Mouse (Mus musculus): ENCODE measurements around the gene Tctex1d2. TPM values are rescaled to one million over a fixed set of nuclear protein-coding genes. Genes with fewer than 3 reads are reported as not detected.

Gene Tctex1d2
- total RNA-seq, 2 experiments from 2014 or later = 9.8 to 14.4 TPM

DNA sequence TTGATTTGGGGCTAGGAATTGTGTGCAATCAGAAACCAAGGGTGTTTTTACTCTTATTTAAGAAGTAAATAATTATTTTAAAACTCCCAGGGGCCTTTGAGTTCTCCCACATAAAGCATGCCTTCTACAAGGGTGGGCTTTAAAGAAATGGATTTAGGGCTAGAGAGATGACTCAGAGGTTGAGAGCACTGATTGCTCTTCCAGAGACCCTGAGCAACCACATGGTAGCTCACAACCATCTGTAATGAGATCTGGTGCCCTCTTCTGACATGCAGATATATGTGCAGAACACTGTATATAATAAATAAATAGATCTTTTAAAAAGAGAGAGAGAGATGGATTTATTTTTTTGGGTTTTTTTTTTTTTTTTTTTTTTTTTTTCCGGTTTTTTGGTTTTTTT lies 45.4 kb downstream of the Tctex1d2 start:
- no peak for DNase-seq (ENCODE audit: extremely low spot score in 1 of 2, low spot score in 1 of 2)

DNA sequence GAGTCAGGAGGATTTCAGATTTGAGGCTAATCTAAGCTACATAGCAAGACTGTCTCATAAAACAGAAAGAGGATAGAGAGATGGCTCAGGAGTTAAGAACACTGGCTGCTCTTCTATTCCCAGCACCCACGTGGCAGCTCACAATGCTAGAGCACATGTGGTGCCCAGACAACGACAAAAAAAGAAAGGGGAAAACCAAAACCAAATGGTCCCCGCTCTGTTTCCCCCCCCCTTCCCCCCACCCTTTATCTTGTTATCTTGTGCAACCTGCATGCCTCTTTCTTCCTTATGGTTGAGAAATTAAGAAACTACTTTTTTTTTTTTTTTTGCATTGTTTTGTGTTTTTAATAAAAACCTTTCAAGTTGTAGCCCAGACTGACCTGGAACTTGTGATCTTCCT lies 49.0 kb downstream of the Tctex1d2 start:
- no peak for DNase-seq (ENCODE audit: extremely low spot score in 1 of 2, low spot score in 1 of 2)

DNA sequence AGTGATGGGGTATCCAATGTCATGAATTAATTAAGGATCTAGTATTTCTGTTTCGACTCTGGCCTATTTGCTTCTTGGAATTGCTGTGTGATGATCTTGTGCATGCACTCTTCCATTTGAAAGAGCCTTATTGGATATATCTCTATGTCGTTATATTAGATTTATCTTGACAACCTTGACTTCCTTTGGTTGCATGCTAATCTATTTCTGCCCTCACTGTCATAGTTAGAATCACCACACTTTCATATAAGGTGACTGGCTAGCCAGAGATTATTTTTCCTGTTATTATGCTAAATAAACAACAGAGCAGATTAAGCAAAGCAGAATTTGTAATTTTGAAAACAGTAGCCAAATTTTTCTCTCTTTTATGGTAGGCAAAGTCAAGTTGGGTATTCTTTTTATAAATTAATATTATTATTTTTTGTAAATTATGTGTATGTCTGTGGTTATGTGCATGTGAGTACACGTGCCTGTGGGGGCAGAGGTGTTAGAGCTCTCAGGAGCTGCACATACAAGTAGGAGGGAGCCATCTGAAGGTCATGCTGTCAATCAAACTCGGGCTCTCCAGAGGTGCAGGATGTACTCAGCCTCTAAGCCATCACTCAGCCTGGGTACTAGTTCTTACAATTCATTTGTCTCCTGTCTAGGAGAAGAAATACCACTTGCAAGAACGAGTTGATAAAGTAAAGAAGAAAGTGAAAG lies 50.1 kb downstream of the Tctex1d2 start:
- DNase-seq (ENCODE audit: extremely low spot score in 1 of 2, low spot score in 1 of 2) = no peak

DNA sequence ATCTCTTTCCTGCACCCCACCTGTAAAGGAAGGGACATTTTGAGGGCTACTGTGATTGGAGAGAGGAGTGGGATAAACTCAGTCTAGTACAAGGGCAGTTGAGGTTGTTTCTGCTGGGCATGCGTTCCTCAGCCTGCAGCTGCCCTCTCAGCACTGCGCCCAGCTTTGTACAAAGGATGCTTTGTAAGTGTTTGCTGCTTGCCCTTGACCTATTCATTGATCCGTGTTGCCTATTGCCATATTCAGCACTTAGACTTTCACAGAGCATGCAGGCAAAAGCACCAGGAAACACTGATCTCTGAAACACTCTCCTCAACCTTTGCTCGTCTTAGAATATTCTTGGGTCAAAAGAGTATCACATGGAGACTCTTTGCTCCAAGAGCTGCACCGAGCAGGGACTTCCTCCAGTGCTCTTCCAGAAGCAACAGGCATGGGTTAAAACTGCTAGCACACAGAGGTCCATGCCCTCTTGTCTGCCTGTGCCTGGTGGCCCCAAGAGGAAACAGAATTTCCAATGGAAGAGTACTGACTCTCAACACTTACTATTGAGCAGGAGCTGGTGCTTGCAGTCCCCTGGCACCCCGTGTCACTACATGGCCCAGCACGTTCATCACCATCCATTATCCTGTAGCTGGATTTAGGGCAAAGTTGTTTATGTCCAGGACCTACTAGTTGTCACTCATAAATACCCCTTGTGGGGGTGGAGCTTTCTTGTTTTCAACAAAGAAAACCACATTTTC lies 52.9 kb downstream of the Tctex1d2 start:
- DNase-seq (ENCODE audit: extremely low spot score in 1 of 2, low spot score in 1 of 2) = no peak

DNA sequence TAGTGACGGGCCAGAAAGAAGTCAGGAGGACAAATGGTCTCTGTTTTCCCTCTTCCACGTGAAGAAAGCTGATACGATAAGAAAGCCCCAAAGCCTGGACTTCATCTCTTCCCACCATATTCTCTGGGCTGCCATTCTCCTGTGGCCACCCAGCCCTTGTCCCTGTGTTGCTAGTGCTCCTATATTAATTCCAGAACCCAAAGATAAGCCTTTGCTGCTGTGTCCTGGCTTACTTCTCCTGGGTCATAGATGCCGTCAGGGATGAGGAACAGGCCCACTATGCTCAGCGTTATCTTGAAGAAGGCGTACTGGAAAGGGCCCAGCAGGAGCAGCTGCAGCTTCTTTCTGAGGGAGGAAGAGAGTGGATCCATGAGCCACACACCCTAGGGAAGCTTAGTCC lies 57.8 kb downstream of the Tctex1d2 start:
- no peak for DNase-seq (ENCODE audit: extremely low spot score in 1 of 2, low spot score in 1 of 2)

Other genes with a start within 250 kb of the Tctex1d2 start
- gene Bex6, start 239.9 kb upstream of the Tctex1d2 start, total RNA-seq (2021) = not detected
- 10 to 100 TPM; 43.3 to 46.4 TPM for gene Fbxo45, start 172.5 kb upstream of the Tctex1d2 start, total RNA-seq (2021)
- 10 to 100 TPM; 12.8 to 13.7 TPM for gene Wdr53, start 172.5 kb upstream of the Tctex1d2 start, total RNA-seq (2021)
- gene Smco1, start 148.2 kb upstream of the Tctex1d2 start, total RNA-seq (2021) = under 1 TPM; 0.20 to 0.26 TPM
- gene Rnf168, start 142.2 kb upstream of the Tctex1d2 start, total RNA-seq (2021) = 10 to 100 TPM; 25.0 to 26.5 TPM
- 10 to 100 TPM; 49.4 to 58.2 TPM for gene Ubxn7, start 87.4 kb upstream of the Tctex1d2 start, total RNA-seq (2021)
- not detected for gene Tm4sf19, start 19.2 kb upstream of the Tctex1d2 start, total RNA-seq (2021)
- gene Pcyt1a, start 11.2 kb downstream of the Tctex1d2 start, total RNA-seq (2021) = 10 to 100 TPM; 36.8 to 38.2 TPM
- not detected for gene Slc51a, start 68.2 kb downstream of the Tctex1d2 start, total RNA-seq (2021)
- gene Zdhhc19, start 76.6 kb downstream of the Tctex1d2 start, total RNA-seq (2021) = not detected
- 10 to 100 TPM; 59.3 to 67.3 TPM for gene Tfrc, start 189.2 kb downstream of the Tctex1d2 start, total RNA-seq (2021)
- gene Tnk2, start 224.2 kb downstream of the Tctex1d2 start, total RNA-seq (2021) = 100 to 1,000 TPM; 163 to 165 TPM